Mouse (Mus musculus): ENCODE results near the gene Ndnf.
A peak's percentile ranks its signal among the peaks of the same experiment; 100 is the strongest.

Gene Ndnf

DNA sequence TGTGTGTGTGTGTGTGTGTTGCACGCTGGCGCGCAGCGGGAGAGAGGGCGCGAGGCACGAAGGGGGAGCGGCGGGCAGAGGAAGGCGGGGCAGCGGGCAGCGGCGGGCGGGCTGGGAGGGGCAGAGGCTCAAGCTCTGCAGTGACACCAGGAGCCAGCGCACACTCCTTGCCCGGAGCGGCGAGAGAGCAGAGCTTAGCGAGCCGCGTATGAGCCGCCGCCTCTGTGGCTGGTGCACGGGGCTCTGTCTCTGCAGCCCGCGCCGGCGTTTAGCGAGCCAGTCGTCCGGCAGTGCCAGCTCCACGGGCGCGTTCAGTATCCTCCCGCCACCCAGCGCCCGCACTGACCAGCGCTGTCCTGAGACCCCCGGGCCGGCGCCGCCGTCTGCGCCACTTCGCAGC, at the start of gene Ndnf:
Gene Ndnf (plus strand): TSS at position 140 of the 400 bp plus-strand sequence.
- DNase-seq (ENCODE audit: low spot score in 2 of 2), result peak; percentile 53 to 69

DNA sequence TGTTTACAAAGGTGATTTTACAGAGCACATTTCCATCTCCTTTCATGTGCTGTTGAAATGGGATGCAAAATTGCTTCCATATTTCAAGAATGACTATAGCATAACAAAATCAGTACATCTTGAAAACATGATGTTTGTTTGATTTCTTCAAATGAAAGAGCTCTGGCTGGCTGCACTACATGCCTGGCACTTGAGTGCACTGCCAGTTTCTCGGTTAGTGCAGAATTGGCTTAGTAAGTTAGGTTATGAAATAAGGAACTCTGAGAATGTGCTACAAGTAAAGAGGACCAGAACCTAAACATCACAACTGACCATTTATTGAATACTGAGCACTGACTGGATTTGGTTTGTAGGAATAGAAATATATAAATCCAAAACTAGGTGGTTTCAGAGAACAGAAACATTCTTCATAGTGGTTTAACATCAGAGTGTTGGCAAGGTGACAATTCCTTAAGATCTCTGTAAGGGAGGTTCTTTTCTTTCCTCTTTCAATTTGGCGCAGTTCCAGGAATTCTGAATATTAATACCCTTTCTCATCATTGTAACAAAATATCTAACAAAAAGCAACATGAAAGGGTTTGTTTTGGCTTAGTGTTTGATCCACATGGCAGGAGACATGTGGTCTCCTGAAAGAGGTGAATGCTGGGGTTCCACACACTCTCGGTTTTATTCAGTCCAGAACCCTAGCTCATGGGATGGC, 48.2 kb upstream of the Ndnf start:
- DNase-seq (ENCODE audit: low spot score in 2 of 2), result no peak

DNA sequence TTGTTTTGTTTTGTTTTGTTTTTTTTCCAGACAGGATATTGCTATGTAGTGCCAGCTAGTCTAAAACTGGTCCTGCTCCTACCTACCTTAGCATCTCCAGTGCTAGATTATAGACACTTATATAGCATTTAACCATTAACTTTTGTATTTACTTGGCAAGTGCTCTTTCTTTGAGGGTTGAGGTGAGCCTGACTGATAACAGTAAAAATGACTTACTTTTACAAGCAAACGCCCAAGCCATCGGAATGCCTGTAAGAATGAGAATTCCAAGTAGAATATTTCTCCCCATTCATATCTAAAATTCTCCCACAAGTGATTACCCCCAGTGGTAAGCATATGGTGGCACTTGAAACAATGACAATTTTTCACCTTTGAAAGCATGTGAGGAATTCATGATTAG, 40.8 kb upstream of the Ndnf start:
- no peak for DNase-seq (ENCODE audit: low spot score in 2 of 2)

DNA sequence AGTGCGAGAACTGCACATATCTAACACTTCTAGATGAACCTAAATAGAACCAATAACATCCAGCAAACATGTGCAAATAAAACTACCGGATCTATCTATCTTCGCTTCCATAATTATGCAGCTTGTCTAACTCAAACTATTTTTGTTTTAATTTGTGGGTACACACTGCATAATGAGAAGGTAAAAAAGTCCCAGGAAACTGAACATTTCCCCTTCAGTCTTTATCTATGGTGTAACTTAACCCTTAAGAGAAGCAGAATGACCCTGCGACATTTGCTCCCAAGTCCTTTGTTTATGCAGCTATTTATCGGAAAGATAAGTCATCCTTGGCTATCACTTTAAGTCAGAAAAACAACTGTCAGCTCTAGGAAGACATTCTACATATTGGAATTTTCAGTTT, 39.2 kb upstream of the Ndnf start:
- DNase-seq (ENCODE audit: low spot score in 2 of 2), result no peak

DNA sequence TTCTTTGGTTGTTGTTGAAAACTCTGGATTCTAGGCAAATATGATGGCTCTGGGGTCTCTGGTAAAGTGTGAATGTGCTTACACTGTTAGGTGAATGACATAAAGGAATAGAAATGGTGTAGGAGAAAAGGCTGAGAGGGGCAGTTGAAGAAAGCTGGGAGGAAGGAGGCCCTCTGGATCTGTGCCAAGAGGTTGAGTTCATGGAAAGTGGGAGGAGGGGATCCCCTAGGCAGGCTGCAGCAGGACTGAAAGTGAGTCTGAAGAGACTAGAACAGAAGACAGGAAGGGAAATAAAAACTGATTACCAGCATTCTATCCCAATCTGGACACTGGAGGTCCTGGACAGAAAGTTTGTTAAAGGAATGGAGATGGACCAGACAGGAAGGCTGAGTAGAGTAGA, 29.0 kb upstream of the Ndnf start:
- DNase-seq (ENCODE audit: low spot score in 2 of 2), result no peak

DNA sequence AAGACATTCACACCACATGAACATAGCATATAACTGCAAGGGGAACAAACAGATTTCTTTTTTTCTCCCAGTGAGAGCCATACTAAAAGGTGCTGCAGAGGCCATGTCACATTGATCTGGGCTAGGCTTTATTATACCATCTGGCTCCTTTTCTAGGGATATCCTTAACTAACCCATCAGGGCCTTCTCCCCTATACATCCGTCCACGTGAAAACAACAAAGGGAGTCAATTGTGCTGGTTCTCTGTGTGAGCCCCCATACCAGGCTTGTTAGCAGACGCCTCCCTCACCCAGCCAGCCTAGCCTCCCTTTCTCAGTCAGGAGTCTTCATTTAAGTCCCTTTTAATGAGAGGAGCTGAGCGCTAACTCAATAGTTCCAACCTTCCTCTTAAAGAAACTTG, 27.3 kb upstream of the Ndnf start:
- no peak for DNase-seq (ENCODE audit: low spot score in 2 of 2)

DNA sequence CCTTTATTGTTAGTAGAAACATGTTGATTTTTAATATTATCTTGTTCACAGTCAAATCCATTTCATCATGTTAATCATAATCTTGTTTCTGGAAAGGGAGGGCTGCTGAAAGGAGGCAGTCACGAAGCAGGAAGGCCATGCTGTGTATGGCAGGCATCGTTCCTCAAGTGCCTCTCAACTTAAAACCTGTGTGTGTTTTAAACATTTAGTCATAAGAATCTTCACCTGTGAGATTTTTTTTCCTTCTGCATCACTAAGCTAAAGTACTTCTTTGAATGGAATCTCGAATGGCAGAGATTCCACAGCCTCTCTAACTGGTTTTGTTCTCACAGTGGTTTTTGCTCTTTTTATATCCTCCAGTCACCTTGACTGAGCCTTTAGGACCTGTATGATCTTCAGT, 25.0 kb upstream of the Ndnf start:
- DNase-seq (ENCODE audit: low spot score in 2 of 2), result no peak

DNA sequence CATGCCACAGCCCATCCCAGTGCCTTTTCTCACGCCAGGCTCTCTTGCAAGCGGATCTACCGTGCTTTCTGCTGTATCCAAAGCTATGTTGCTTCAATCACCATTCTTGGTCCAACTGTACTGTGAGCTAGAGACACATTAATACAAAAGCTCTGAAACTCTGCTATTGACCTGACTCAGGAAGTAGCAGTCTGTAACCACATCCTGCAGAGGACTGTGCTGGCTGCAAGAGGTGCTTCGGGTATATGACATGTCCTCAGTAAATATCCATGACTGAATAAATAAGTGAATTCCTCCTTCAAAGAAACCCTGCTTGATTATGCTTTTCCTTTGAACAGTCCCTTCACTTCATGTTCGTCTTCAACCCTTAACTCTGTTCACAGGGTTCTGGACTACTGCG, 23.7 kb upstream of the Ndnf start:
- no peak for DNase-seq (ENCODE audit: low spot score in 2 of 2)

DNA sequence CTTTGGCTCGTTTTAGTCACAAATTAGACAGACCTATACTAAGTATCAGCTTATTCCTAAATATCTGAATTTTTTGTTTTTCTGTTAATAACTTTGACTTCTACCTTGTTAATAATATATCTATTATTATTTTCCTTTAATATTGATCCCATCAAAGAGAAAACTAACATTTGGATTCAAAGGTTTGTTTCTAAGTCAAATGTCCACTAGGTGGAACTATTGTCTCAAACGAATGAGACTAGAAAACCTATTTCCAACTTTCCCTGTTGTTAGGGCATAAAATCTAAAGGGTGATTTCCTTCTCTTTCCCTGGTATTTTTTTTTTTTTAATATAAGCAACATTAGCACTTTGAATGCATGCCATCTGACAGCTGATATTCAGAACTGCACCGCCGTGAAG, 20.0 kb upstream of the Ndnf start:
- no peak for DNase-seq (ENCODE audit: low spot score in 2 of 2)

DNA sequence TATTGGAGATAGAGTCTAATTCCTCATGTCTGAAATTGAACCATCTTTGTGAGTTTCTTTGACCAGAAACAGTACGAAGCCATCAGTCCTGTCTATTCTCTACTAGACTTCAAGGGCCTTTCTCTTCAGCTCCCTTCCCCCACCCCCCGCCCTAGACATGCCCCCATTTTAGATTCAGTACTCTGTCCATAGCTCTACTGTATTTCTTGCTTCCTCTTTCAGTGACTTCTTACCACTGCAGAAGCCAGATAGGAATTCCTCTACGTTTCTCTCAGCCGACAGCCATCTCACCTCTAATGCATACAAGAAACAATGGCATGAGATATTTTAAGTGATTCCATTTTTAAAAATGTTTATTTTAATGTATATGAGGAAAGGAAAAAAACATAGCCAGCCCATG, 10.1 kb upstream of the Ndnf start:
- no peak for DNase-seq (ENCODE audit: low spot score in 2 of 2)

DNA sequence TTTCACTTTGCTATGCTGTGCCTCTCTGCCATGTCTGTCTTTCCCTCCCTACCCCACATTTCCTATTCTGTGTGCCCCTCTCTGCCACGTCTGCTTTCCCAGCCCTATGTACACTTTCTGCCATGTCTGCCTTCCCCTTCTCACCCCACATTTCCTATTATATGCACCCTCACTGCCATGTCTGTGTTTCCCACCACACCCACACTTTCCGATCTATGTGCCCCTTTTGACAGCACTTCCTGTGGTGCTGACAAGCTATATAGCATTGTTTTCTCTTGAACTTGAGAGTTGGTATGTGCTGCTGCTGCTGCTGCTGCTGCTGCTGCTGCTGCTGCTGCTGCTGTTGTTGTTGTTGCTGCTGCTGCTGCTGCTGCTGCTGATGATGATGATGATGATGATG, 9.3 kb upstream of the Ndnf start:
- DNase-seq (ENCODE audit: low spot score in 2 of 2), result no peak

DNA sequence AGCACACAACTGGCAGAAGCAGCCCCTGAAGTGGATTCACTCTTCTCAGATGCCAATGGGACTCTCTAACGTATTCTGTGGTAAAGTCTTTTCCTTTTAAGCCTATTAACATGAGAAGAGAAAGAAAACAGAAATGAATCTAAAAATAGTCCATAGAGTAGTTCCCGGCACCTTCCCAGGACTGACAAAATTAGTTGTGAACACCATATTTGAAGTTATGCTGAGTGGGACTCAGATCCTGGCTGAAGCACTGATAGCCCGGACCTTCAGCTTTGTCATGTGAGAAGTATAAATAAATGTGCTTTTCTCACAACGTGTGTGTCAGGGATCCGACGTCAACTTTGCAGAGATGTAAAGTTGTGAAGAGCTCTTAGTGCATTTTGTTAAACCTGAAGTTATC, 7.4 kb upstream of the Ndnf start:
- DNase-seq (ENCODE audit: low spot score in 2 of 2), result no peak

DNA sequence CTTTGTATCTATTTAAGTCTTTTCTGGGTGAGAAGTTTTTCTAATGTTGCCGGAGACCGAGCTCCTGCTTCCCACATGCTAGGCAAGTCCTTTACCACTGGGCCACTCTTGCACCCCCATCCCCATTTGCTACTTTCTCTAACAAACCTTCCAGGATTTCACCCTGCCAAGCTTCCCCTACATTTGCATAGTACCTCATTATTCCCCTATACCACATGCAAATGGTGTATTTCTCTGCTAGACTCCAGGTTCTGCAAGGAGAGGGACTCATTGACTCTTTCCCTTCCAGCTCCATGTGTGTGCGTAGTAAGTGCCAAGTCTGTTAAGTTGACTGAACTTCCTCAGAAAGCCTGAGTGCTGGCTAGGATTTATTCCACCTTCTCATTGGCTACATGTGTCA, 5.1 kb upstream of the Ndnf start:
- no peak for DNase-seq (ENCODE audit: low spot score in 2 of 2)

DNA sequence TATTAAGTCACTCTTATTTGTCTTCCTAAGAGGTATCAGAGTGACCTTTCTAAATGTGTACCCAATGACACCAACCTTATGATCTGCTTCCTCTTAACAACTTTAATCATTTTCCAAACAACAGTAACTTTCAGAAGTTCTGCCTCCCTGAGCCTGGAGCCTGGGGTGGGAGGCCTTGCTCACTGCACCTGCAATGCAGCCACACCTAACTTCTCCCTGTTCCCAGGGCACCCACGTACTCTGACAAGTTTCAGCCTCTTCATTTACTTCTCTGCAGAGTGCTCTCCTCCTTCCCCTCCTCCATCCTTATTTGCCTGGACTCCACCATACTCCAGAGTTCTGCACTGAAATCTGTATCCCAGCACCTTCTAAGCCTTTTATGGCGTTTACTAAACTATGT, 1.4 kb upstream of the Ndnf start:
- DNase-seq (ENCODE audit: low spot score in 2 of 2), result no peak

DNA sequence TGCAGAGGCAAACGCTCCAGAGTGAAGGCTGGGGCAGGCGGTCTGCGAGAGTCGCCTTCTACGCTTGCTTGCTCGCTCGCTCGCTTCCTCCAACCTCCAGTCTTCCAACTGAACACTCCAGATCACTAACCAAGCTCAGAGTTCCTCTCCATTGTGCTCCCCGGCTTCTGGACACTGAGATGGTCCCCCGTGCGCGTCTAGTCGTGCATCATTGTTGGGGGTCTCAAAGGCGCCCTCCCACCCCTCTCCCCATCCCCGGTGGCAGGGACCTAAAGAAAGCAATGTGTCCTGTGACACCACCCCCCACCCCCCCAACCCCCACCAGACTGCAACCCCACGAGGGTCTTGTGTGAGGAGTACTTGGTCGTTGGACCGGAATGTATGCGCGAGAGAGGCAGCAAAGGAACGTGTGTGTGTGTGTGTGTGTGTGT, 394 bp upstream of the Ndnf start:
- no peak for DNase-seq (ENCODE audit: low spot score in 2 of 2)

DNA sequence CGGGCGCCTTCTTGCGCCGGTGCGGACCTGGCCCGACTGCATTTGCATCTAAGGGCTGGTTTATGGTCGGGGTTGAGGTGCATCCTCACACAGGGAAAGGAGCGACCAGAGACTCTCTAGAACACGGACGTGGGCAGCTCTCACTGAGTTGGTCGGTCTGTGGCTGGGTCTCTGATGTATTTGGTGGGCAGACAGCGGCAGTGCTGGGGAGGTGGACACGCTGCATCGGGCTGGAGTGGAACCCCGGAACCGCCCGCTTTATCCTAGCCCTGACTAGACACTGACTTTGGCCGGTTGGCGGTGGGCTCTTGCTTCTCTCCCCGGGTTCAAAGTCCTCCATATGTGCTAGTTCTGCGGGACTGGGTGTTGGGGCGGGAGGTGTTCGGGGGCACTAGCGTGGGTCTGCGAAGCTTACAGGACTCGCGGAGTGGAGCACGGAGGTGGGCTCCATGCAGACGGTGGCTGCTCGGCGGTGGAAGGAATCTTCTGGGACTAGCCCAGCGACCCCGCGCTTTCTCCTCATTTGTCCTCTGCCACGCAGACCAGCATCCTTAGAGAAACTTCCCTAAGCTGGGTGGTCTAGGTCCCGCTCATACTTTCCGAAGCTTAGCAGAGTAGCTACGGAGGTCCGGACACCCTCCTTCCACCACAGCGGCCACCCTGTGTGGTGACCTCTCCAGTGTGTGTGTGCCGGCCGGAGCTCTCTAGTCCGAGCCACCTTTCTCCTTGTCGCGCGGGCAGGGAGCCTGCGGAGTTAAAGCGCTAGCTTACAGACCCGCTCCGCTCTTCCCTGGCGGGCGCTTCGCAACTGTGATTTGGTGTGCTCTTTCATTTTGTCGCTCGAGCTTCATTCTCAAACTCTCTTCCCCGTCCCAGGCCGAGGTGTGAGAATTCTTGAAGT, 991 bp downstream of the Ndnf start:
- DNase-seq (ENCODE audit: low spot score in 2 of 2), result peak in 1 of 2 experiments; percentile 17

DNA sequence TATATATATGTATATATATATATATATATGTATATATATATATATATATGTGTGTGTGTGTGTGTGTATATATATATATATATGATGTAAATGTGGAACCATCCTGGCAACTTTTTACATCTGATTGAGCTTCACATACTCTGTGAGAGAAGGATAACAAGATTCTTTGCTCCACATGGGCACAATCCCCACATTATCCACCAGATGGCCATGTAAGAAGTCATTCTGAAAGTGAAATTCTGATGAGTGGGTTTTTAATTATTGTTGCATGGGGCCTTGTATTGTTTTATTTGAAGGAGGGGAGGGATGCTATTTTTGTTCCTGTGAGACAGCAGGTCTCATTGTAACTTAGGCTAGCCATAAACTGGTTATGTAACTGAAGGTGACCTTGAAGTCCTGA, 22.5 kb downstream of the Ndnf start:
- no peak for DNase-seq (ENCODE audit: low spot score in 2 of 2)

DNA sequence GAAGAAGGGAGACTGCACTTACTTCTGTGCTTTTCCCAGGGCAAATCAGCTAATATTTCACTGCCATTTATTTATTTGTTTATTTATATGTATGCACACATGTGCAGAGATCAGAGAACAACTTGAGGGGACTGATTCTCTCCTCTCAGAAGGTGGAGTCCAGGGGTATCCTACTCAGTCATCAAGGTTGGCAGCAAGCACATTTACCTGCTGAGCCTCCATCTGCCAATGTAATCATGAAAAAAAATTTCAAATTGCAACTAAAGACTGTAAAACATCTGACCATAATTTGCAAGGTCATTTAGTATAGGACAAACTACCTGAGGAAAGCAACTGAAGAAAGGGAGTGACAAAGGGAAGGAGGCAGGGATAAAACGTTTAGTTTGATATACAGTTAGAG, 49.3 kb downstream of the Ndnf start:
- no peak for DNase-seq (ENCODE audit: low spot score in 2 of 2)

DNA sequence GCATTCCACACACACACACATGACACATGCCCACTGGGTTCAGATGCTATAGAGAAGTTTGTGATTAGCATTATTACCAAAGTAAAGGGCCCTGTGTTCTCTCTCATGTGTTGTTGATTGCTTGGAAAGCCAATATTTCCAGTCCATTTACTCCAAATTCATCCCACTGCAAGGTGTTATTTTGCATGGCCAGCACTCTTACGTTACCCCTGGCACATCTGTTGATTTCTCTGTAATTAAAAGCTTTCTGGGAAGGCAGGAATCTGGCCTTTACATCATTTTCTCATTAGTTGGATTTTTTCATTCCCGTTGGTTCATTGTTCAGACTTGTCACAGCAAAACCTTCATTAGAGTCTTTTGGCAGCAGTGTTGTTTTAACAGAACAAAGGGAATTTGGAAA, 54.3 kb downstream of the Ndnf start:
- DNase-seq (ENCODE audit: low spot score in 2 of 2), result no peak

DNA sequence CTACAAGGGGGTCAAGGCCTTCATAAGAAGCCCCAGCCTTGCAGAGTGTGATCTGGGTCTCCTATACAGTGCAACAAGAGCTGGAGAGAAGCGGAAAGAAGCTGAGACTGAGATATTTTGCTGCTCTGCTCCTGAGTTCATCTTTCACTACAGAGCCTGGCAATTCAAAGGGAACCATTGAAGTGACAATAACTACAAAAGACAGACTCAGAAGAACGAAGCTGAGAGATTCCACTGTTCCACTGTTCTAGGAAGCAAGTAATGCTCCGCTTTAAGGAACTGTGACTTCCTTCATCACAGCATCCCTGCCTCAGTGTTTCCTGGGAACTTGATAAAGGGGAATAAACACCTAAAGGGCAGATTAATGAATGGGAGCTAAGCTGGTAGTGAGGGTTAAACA, 56.9 kb downstream of the Ndnf start:
- DNase-seq (ENCODE audit: low spot score in 2 of 2), result no peak

DNA sequence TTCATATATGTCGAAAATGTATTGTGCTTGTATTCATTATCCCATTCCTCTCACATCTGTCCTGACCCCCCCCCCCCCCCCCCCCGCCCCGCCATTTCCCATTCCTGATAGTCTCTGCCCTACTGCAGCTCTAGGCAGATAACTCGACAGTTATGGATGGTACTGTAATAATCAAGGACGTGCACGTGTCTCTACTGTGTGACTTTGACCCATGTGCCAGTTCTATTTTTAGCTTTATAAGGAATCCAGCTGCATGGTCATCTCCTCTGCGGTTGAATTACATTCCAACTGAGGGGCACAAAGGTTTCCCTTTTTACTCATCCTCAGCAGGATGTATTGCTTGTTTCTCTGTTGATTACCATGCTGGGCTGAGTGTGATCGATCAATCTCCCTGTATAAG, 68.1 kb downstream of the Ndnf start:
- no peak for DNase-seq (ENCODE audit: low spot score in 2 of 2)

DNA sequence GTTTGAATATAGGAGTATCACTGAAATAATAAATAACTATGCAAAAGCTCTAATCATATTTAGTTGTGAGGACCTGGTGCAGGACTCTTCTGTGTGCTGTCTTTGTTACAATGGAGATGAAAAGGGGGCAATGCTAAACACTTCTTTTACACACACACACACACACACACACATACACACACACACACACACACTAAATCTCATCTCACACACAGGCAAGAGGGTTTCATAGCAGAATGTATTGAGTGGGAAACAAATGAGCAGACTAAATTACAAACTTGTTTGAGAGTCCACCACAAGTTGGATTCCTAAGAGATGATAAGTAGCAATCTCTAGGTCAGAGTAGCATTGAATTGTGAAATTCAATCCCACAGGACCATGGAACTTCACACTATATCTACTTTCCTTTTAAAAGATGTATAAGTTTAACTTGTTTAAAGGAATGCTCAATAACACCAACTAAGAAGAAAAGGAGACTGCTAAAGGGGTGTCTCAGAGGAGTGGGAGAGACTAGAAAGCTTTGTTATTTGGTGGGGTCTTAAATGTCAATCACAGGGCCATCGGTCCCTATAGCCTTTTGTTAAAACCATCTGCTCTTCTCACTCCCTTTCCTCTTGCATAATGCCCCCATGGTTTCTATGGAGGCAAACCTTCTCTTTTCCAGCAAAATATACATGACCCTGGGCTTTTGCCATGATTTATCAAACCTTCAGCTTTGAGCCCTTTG, 71.9 kb downstream of the Ndnf start:
- no peak for DNase-seq (ENCODE audit: low spot score in 2 of 2)

DNA sequence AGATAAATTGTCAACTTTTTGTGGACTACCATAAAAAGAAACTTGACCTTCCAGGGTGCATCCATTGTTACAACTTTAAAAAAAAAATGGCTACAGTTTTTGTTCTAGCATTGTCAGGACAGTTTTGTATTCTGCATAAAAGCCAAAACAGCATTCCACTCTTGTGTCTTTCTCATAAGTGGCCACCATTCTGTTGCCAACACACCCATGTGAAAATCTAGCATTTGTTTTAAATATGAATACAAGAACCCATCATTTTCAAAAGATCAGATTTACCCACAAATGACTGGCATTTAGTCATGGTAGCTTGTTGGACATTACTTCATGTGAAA, 72.4 kb downstream of the Ndnf start:
- no peak for DNase-seq (ENCODE audit: low spot score in 2 of 2)

Measured in urinary bladder, postnatal 4 days (tissue).